Mouse (Mus musculus) A20 (cell line): ENCODE measurements around the gene Pstk.
"Not testable (repeated sequence)": the region's sequence is repeated elsewhere in the genome, so short reads cannot be mapped to it uniquely, and the experiment has no call there.

Experiments used
- DNase-seq: peaks from one replicate; pipeline ENCODE4 v3.0.0-alpha.2; 2011; ENCODE audit warnings: low read depth, low spot score

The Pstk gene

GRCm38 (mm10) chr7:131411941-131412270 is 41.0 kb downstream of the Pstk start:
- DNase-seq = no peak

GRCm38 (mm10) chr7:131416742-131417141 is 45.8 kb downstream of the Pstk start:
- DNase-seq = not testable (repeated sequence)

- DNase-seq = no peak
Measured at GRCm38 (mm10) chr7:131417605-131418004, 46.7 kb downstream of the Pstk start.

- DNase-seq = no peak
Measured at GRCm38 (mm10) chr7:131424912-131425311, 54.0 kb downstream of the Pstk start.

GRCm38 (mm10) chr7:131427331-131427730 is 56.4 kb downstream of the Pstk start:
- no peak for DNase-seq

- DNase-seq = peak; percentile 16
Measured at GRCm38 (mm10) chr7:131432244-131432643, 61.3 kb downstream of the Pstk start.

GRCm38 (mm10) chr7:131434276-131434675 is 63.3 kb downstream of the Pstk start:
- DNase-seq = no peak

GRCm38 (mm10) chr7:131437051-131437450 is 66.1 kb downstream of the Pstk start:
- DNase-seq = no peak
